Mouse (Mus musculus) limb, embryonic 14.5 days (tissue): Measurements from ENCODE around the gene Qrich1. TPM values are rescaled to one million over a fixed set of nuclear protein-coding genes. Genes with fewer than 3 reads are reported as not detected.

Experiments
- ATAC-seq: fragments of 200-750 bp; cut with Nextera tagmentation; 2 replicates; pipeline ENCODE4 v1.8.0; 2017; ENCODE audit warnings: low read depth, moderate number of reproducible peaks, moderate TSS enrichment; ENCODE audit not compliant: low FRiP score
- DNase-seq: peaks from one replicate; pipeline ENCODE4 v3.0.0-alpha.2; 2015; ENCODE audit warnings: low spot score
- H3K27ac ChIP-seq: fragments of 300-500 bp; sonication (generic); replicated peaks from 2 replicates; pipeline ENCODE4 v1.5.1; 2014; ENCODE audit warnings: low read depth, mild to moderate bottlenecking, low read length, moderate library complexity, mixed read lengths
- H3K27me3 ChIP-seq: fragments of 300-500 bp; sonication (generic); 2 replicates; pipeline ENCODE4 v1.6.1; 2014; ENCODE audit warnings: low read length, mixed read lengths; ENCODE audit not compliant: control insufficient read depth, insufficient read depth
- H3K36me3 ChIP-seq: fragments of 300-500 bp; sonication (generic); 2 replicates; pipeline ENCODE4 v1.6.1; 2014; ENCODE audit warnings: mild to moderate bottlenecking, low read length, moderate library complexity, mixed read lengths; ENCODE audit not compliant: control insufficient read depth, insufficient read depth
- H3K4me1 ChIP-seq: fragments of 300-500 bp; sonication (generic); 2 replicates; pipeline ENCODE4 v1.6.1; 2014; ENCODE audit warnings: antibody characterized with exemption, low read length, mixed read lengths; ENCODE audit not compliant: control insufficient read depth, insufficient read depth
- H3K4me2 ChIP-seq: fragments of 300-500 bp; sonication (generic); replicated peaks from 2 replicates; pipeline ENCODE4 v1.6.1; 2014; ENCODE audit warnings: low read depth, mild to moderate bottlenecking, low read length, moderate library complexity; ENCODE audit not compliant: severe bottlenecking
- H3K4me3 ChIP-seq: fragments of 300-500 bp; sonication (generic); replicated peaks from 2 replicates; pipeline ENCODE4 v1.5.1; 2014; ENCODE audit warnings: low read length
- H3K9ac ChIP-seq: fragments of 300-500 bp; sonication (generic); 2 replicates; pipeline ENCODE4 v1.6.1; 2014; ENCODE audit warnings: mild to moderate bottlenecking, low read depth, low read length, moderate library complexity; ENCODE audit not compliant: severe bottlenecking
- H3K9me3 ChIP-seq: fragments of 300-500 bp; sonication (generic); 2 replicates; pipeline ENCODE4 v1.6.1; 2016; ENCODE audit warnings: low read length; ENCODE audit not compliant: control insufficient read depth
- POLR2A ChIP-seq: fragments of 200-500 bp; IDR thresholded peaks from 2 replicates; pipeline ENCODE4 v1.8.0; 2012; ENCODE audit warnings: inconsistent platforms, mild to moderate bottlenecking, moderate library complexity, borderline replicate concordance; ENCODE audit not compliant: insufficient read depth, insufficient read length; ENCODE audit errors: extremely low read depth
- WGBS: fragments of 180-500 bp; shearing (Covaris S2); extraction: QIAGEN DNeasy Blood & Tissue Kit; methylation state at CpG from one replicate; pipeline ENCODE4 v1.1.7; 2014; 5-methylcytosine and 5-hydroxymethylcytosine counted together
- polyA plus RNA-seq, 2 experiments: library from polyadenylated mRNA; depleted of rRNA in 1 of 2; stranded (reverse) in 1 of 2; unstranded in 1 of 2; fragments of >200 nt; fragmentation: Nextera tagmentation in 1 of 2; extraction: Ambion mirVana in 1 of 2; gene quantifications; 2 replicates each; pipeline versions ENCODE4 v1.2.1 to v1.2.3; 2012 to 2014

Gene Qrich1
- polyA plus RNA-seq, 2 experiments: 120 to 126 TPM

GRCm38 (mm10) chr9:108579344-108579690, 62.7 kb downstream of the Qrich1 start:
- TF ChIP-seq POLR2A: no peak
- ATAC-seq: no peak

GRCm38 (mm10) chr9:108587571-108588180, 71.1 kb downstream of the Qrich1 start:
- Histone ChIP-seq H3K9ac (no peak overlapping the region), H3K27ac (peak overlapping the region; percentile 73), H3K4me3 (peak overlapping the region; percentile 16; the same call in 1 of the 2 replicates), H3K27me3 (no peaks in the 10 kb centered on the region), H3K4me1 (peaks cover 15% of the 10 kb centered on the region), H3K9me3 (no peaks in the 10 kb centered on the region), H3K36me3 (0 out of 2 replicates have a peak, but pooled peaks cover under 1% of the 10 kb centered on the region), H3K4me2 (peak overlapping the region; percentile 40)
- peak; percentile 92 for DNase-seq
- peak; percentile 94 for ATAC-seq
- 4% methylated on average over 14 of the region's 14 CpGs for WGBS
- no peak for TF ChIP-seq POLR2A

More at GRCm38 (mm10) chr9:108579344-108579690, 62.7 kb downstream of the Qrich1 start:
- peak overlapping the region; percentile 84; the same call in 1 of the 2 replicates for H3K4me3 ChIP-seq
- H3K9ac ChIP-seq: peak overlapping the region; percentile 58
- H3K4me2 ChIP-seq: peak overlapping the region; percentile 77
- H3K4me1 ChIP-seq: peaks cover 21% of the 10 kb centered on the region
- peak overlapping the region; percentile 88 for H3K27ac ChIP-seq
- H3K27me3 ChIP-seq: no peaks in the 10 kb centered on the region
- peaks cover 32% of the 10 kb centered on the region for H3K36me3 ChIP-seq
- 69% methylated on average over 5 of the region's 5 CpGs for WGBS
- no peak for DNase-seq
- H3K9me3 ChIP-seq: no peaks in the 10 kb centered on the region

GRCm38 (mm10) chr9:108589229-108589628, 72.6 kb downstream of the Qrich1 start:
- ATAC-seq: no peak

GRCm38 (mm10) chr9:108591462-108591861, 74.9 kb downstream of the Qrich1 start:
- Histone ChIP-seq H3K4me2 (no peak overlapping the region), H3K27ac (no peak overlapping the region), H3K4me3 (no peak overlapping the region), H3K9ac (no peak overlapping the region), H3K9me3 (no peaks in the 10 kb centered on the region), H3K27me3 (no peaks in the 10 kb centered on the region), H3K36me3 (0 out of 2 replicates have a peak, but pooled peaks cover 3% of the 10 kb centered on the region), H3K4me1 (peaks cover 15% of the 10 kb centered on the region)
- no peak for ATAC-seq
- DNase-seq: no peak
- TF ChIP-seq POLR2A: no peak
- 88% methylated on average over 4 of the region's 4 CpGs for WGBS

More at GRCm38 (mm10) chr9:108589229-108589628, 72.6 kb downstream of the Qrich1 start:
- no peak for DNase-seq
- Histone ChIP-seq H3K27me3 (no peaks in the 10 kb centered on the region), H3K36me3 (0 out of 2 replicates have a peak, but pooled peaks cover 3% of the 10 kb centered on the region), H3K27ac (no peak overlapping the region), H3K4me3 (no peak overlapping the region), H3K9ac (no peak overlapping the region), H3K4me2 (no peak overlapping the region), H3K4me1 (peaks cover 15% of the 10 kb centered on the region), H3K9me3 (no peaks in the 10 kb centered on the region)
- no peak for TF ChIP-seq POLR2A
- 67% methylated on average over 5 of the region's 5 CpGs for WGBS

GRCm38 (mm10) chr9:108594354-108594753, 77.7 kb downstream of the Qrich1 start:
- H3K9me3 ChIP-seq: no peaks in the 10 kb centered on the region
- H3K4me1 ChIP-seq: peaks cover 6% of the 10 kb centered on the region; the same call in 1 of the 2 replicates
- H3K36me3 ChIP-seq: 0 out of 2 replicates have a peak, but pooled peaks cover 3% of the 10 kb centered on the region
- H3K4me3 ChIP-seq: no peak overlapping the region
- no peak overlapping the region for H3K9ac ChIP-seq
- ATAC-seq (no peak), DNase-seq (no peak)
- no peaks in the 10 kb centered on the region for H3K27me3 ChIP-seq
- no peak overlapping the region for H3K4me2 ChIP-seq
- TF ChIP-seq POLR2A: no peak
- 81% methylated on average over 3 of the region's 3 CpGs for WGBS
- no peak overlapping the region for H3K27ac ChIP-seq
